In the genomic region with DNA sequence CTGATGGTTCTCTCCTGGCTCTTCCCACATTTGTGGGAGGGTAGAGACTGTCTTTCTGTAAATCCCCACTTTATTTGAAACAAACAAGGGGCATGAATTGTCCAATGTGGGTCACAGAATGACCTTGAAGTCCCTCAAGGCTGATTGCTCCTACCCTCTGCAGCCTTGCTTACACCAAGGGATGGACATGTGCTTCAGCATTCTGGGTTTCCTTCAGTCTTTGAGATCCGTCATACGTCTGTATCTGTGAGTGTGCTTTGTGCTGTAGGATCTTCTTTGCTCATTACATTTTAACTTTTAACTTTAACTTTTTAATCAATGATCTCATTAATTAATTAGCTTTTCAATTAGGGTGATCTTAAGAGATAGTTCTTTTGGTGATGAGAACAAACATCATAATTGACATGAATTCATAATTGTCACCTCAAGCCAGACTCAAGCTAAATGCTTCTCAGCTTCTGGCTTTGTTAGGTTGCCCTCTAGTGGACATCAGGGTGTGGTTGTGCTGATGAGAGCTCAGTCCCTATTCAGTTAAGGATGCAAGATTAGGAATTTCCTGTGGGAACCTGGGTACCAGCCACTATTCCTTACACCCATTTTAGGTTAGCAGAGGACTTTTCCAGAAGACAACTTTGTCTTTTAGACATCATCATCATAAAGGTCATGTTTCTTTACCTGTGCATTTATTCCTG, we compare ENCODE assay signal across 8 mouse cellular contexts. TPM values are rescaled to one million over a fixed set of nuclear protein-coding genes. Genes with fewer than 3 reads are reported as not detected.
A peak's percentile ranks its signal among the peaks of the same experiment; 100 is the strongest.
DNase-seq lines count a peak whose midpoint lies in the region; ATAC-seq lines count a peak whose summit lies in the region.

No protein-coding gene starts in this region.

- no peak overlapping the region for H3K9ac ChIP-seq in forebrain, embryonic 11.5 days (ENCODE audit: low read length)

- no peak overlapping the region for H3K4me3 ChIP-seq in forebrain, embryonic 11.5 days (ENCODE audit: low read depth, low read length)
- no peak overlapping the region for H3K4me3 ChIP-seq in forebrain, embryonic 10.5 days
- H3K4me3 ChIP-seq in midbrain, embryonic 10.5 days: no peak overlapping the region

- DNase-seq in forebrain, embryonic 11.5 days (ENCODE audit: low spot score): peak; percentile 54
- DNase-seq in forebrain, embryonic 10.5 days (ENCODE audit: extremely low spot score, low spot score): no peak
- peak; percentile 31 for DNase-seq in A20 (ENCODE audit: low read depth, low spot score)
- DNase-seq in cerebellum, adult 18-20 months: peak; percentile 76 to 78
- peak; percentile 51 for DNase-seq in forelimb bud, embryonic 11.5 days (ENCODE audit: low read depth, low spot score)
- DNase-seq in kidney, postnatal 4 days: peak; percentile 54 to 65
- DNase-seq in midbrain, embryonic 10.5 days (ENCODE audit: low spot score): peak; percentile 50
- DNase-seq in B cell, adult 2 months: no peak

- H3K27me3 ChIP-seq in forebrain, embryonic 11.5 days (ENCODE audit: control insufficient read depth, insufficient read depth, low read length): no peaks in the 10 kb centered on the region
- no peaks in the 10 kb centered on the region for H3K27me3 ChIP-seq in forebrain, embryonic 10.5 days (ENCODE audit: poor library complexity, severe bottlenecking)
- no peaks in the 10 kb centered on the region for H3K27me3 ChIP-seq in midbrain, embryonic 10.5 days (ENCODE audit: low read depth, poor library complexity, severe bottlenecking)

- H3K4me1 ChIP-seq in forebrain, embryonic 11.5 days (replicated peaks; ENCODE audit: control insufficient read depth, insufficient read depth, low read length): no peaks in the 10 kb centered on the region
- no peaks in the 10 kb centered on the region for H3K4me1 ChIP-seq in forebrain, embryonic 10.5 days
- H3K4me1 ChIP-seq in midbrain, embryonic 10.5 days: no peaks in the 10 kb centered on the region

- no peak overlapping the region for H3K27ac ChIP-seq in forebrain, embryonic 11.5 days (ENCODE audit: low read depth, low read length)
- no peak overlapping the region for H3K27ac ChIP-seq in forebrain, embryonic 10.5 days
- H3K27ac ChIP-seq in midbrain, embryonic 10.5 days (replicated peaks): no peak overlapping the region

- no peaks in the 10 kb centered on the region for H3K36me3 ChIP-seq in forebrain, embryonic 11.5 days (ENCODE audit: control insufficient read depth, insufficient read depth, low read length)
- H3K36me3 ChIP-seq in forebrain, embryonic 10.5 days (replicated peaks): no peaks in the 10 kb centered on the region
- no peaks in the 10 kb centered on the region for H3K36me3 ChIP-seq in midbrain, embryonic 10.5 days

- no peaks in the 10 kb centered on the region for H3K9me3 ChIP-seq in forebrain, embryonic 11.5 days (ENCODE audit: control insufficient read depth, low read length)
- no peaks in the 10 kb centered on the region for H3K9me3 ChIP-seq in forebrain, embryonic 10.5 days
- H3K9me3 ChIP-seq in midbrain, embryonic 10.5 days (replicated peaks): no peaks in the 10 kb centered on the region

- H3K4me2 ChIP-seq in forebrain, embryonic 11.5 days (ENCODE audit: low read depth, low read length, severe bottlenecking): no peak overlapping the region

- WGBS in forebrain, embryonic 11.5 days: 98% methylated on average over 2 of the region's 2 CpGs
- 90% methylated on average over 2 of the region's 2 CpGs for WGBS in forebrain, embryonic 10.5 days
- WGBS in midbrain, embryonic 10.5 days: 95% methylated on average over 2 of the region's 2 CpGs

- no peak for ATAC-seq in forebrain, embryonic 11.5 days (replicated peaks; ENCODE audit: low FRiP score)

RNA-seq across cellular contexts. Expression of gene Adcyap1r1, which starts 53.2 kb away (rescaled TPM):
- polyA plus RNA-seq in forebrain, embryonic 11.5 days (2014; fragmentation: Nextera tagmentation; extraction: Ambion mirVana): 7.9 and 8.9 TPM in 2 replicates
- 3.4 and 3.9 TPM in 2 replicates for polyA plus RNA-seq in forebrain, embryonic 10.5 days (2016; fragmentation: Nextera tagmentation; extraction: Ambion mirVana)
- polyA plus RNA-seq in midbrain, embryonic 10.5 days (2016; fragmentation: Nextera tagmentation; extraction: Ambion mirVana): 31.4 and 34.3 TPM in 2 replicates

Comparison
In these comparisons a context has a peak if more than half of its experiments do, and no peak if none do; other contexts are left out.
1. DNase-seq: peak in forebrain, embryonic 11.5 days (single experiment), A20 (single experiment), cerebellum, adult 18-20 months (2 of 2), forelimb bud, embryonic 11.5 days (single experiment), kidney, postnatal 4 days (2 of 2) and midbrain, embryonic 10.5 days (single experiment); none in forebrain, embryonic 10.5 days (single experiment) and B cell, adult 2 months (0 of 2).